Mouse (Mus musculus) heart, embryonic 15.5 days (tissue): ENCODE results near the gene Hpse2. TPM values are rescaled to one million over a fixed set of nuclear protein-coding genes. Genes with fewer than 3 reads are reported as not detected.
A peak's percentile ranks its signal among the peaks of the same experiment; 100 is the strongest.

ENCODE experiments used
- ATAC-seq: fragments of 200-750 bp; cut with Nextera tagmentation; replicated peaks from 2 replicates; pipeline ENCODE4 v1.8.0; 2017; ENCODE audit warnings: low read depth, moderate TSS enrichment; ENCODE audit not compliant: insufficient number of reproducible peaks, insufficient read depth, low FRiP score
- H3K27ac ChIP-seq: fragments of 300-500 bp; sonication (generic); 2 replicates; pipeline ENCODE4 v1.5.1; 2015; ENCODE audit warnings: mild to moderate bottlenecking, inconsistent platforms
- H3K27me3 ChIP-seq: fragments of 300-500 bp; sonication (generic); 2 replicates; pipeline ENCODE4 v1.6.1; 2015; ENCODE audit warnings: inconsistent platforms
- H3K36me3 ChIP-seq: fragments of 300-500 bp; sonication (generic); 2 replicates; pipeline ENCODE4 v1.6.1; 2015; ENCODE audit warnings: mild to moderate bottlenecking, inconsistent platforms
- H3K4me1 ChIP-seq: fragments of 300-500 bp; sonication (generic); replicated peaks from 2 replicates; pipeline ENCODE4 v1.6.1; 2015; ENCODE audit warnings: inconsistent platforms
- H3K4me2 ChIP-seq: fragments of 300-500 bp; sonication (generic); 2 replicates; pipeline ENCODE4 v1.6.1; 2015; ENCODE audit warnings: inconsistent platforms, mild to moderate bottlenecking, moderate library complexity
- H3K4me3 ChIP-seq: fragments of 300-500 bp; sonication (generic); 2 replicates; pipeline ENCODE4 v1.5.1; 2015; ENCODE audit warnings: mild to moderate bottlenecking, inconsistent platforms
- H3K9ac ChIP-seq: fragments of 300-500 bp; sonication (generic); 2 replicates; pipeline ENCODE4 v1.6.1; 2015; ENCODE audit warnings: mild to moderate bottlenecking, inconsistent platforms
- H3K9me3 ChIP-seq: fragments of 300-500 bp; sonication (generic); replicated peaks from 2 replicates; pipeline ENCODE4 v1.6.1; 2016; ENCODE audit warnings: inconsistent platforms
- WGBS: fragments of 180-500 bp; shearing (Covaris S2); methylation state at CpG from one replicate; pipeline ENCODE4 v1.1.7; 2015; ENCODE audit warnings: mixed read lengths; 5-methylcytosine and 5-hydroxymethylcytosine counted together
- polyA plus RNA-seq: library from polyadenylated mRNA; unstranded; fragments of >200 nt; fragmentation: Nextera tagmentation; extraction: Ambion mirVana; gene quantifications from 2 replicates; pipeline ENCODE4 v1.2.1, GENCODE M21; 2015

Hpse2 gene
- polyA plus RNA-seq, 1 experiment from 2014 or later: 0.66 TPM

DNA sequence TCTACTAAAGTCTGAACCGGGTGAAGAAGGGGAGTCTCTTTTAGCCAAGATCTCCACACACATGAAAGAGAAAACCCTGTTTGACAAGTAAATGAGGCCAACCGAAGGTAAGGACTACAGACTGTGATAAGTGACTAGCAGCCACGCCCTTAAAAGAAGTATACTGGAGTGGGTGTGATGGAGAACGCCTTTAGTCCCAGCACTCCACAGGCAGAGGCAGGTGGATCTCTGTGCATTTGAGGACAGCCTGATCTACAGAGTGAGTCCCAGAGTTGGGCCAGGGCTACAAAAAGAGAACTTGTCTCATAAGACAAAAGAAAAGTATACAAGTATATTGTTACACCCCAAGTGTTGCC is 642.3 kb downstream of the Hpse2 start:
- Histone ChIP-seq H3K9ac (no peak overlapping the region), H3K4me2 (no peak overlapping the region), H3K36me3 (no peaks in the 10 kb centered on the region), H3K9me3 (no peaks in the 10 kb centered on the region), H3K4me3 (no peak overlapping the region), H3K4me1 (peaks cover 34% of the 10 kb centered on the region), H3K27ac (no peak overlapping the region), H3K27me3 (no peaks in the 10 kb centered on the region)
- WGBS: 67% methylated on average over 4 of the region's 4 CpGs
- ATAC-seq: no peak

DNA sequence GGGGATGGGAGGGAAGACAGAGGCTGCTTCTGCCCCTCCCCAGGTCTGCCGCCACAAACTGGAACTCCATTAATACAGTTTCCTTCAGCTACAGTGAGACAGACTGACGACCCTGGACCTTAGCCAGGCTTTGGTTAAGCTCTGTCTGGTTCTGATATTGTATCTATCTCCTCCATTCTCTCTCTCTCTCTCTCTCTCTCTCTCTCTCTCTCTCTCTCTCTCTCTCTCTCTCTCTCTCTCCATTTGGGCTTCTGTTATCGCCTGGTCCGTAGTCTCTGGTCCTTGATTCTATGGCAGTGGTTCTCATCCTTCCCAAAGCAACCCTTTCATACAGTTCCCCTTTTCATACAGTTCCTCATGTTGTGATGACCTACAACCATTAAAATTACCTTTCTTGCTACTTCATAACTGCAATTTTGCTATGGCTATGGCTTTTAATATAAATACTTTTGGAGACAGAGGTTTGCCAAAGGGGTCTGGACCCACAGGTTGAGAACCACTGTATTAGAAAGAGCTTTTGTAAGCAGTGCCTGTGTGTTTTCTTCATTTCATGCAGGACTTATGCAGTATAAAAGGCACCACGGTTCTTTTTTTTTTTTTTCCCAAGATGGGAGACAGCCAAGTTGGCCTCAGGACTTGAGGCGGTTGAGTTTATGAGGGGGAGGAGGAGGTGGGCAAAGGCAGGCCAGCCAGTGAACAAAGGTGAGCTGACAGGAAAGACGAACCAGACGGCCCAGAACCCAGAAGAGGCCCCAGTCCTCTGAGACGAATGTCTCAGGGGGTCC is 642.9 kb downstream of the Hpse2 start:
- no peaks in the 10 kb centered on the region for H3K36me3 ChIP-seq
- H3K4me1 ChIP-seq: peaks cover 34% of the 10 kb centered on the region
- no peak overlapping the region for H3K27ac ChIP-seq
- 53% methylated on average over 9 of the region's 9 CpGs for WGBS
- no peak overlapping the region for H3K9ac ChIP-seq
- no peak overlapping the region for H3K4me3 ChIP-seq
- ATAC-seq: no peak
- H3K27me3 ChIP-seq: no peaks in the 10 kb centered on the region
- H3K9me3 ChIP-seq: no peaks in the 10 kb centered on the region
- H3K4me2 ChIP-seq: no peak overlapping the region

DNA sequence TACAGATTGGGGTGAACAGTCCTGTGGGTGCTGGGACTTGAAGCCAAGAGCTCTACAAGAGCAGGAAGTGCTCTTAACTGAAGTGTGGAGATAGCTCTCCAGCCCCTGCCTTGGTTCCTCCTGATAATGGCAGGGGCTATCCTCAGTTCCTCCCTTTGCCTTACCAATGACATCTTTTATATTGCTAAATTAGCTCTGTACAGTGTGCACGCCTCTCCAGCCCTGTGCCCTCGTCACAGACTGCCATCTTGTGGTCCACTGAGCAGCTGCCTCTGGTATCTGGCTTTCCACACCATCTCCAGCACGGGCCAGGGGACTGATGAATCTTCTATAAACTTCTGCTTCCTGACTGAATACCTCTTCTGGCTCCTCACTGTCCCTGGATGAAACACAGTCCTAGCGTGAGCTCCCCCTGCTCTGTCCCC is 644.0 kb downstream of the Hpse2 start:
- Histone ChIP-seq H3K4me2 (no peak overlapping the region), H3K36me3 (no peaks in the 10 kb centered on the region), H3K4me1 (peaks cover 26% of the 10 kb centered on the region), H3K27me3 (no peaks in the 10 kb centered on the region), H3K9me3 (no peaks in the 10 kb centered on the region), H3K4me3 (no peak overlapping the region), H3K27ac (no peak overlapping the region), H3K9ac (no peak overlapping the region)
- peak; percentile 47 for ATAC-seq
- WGBS: 7% methylated on average over 4 of the region's 4 CpGs

DNA sequence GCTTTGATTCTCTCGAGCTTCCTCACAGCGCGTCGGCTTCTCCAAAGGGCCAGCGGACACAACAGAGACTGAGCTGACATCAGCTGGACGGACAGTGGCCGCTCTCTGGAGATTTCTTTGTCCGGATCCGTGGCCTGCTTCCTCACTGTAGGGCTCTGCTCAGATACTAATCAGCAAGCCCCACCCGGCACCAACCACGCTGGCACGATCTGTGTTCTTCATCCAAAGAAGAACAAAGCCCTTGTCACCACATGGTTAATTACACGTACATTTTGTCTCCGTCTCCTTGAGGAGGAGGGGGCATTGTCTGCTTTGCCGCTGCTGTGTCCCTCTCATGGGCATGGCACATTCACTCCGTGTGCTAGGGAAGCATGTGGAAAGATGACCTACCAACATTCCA is 644.9 kb downstream of the Hpse2 start:
- Histone ChIP-seq H3K9ac (no peak overlapping the region), H3K36me3 (no peaks in the 10 kb centered on the region), H3K9me3 (no peaks in the 10 kb centered on the region), H3K4me2 (no peak overlapping the region), H3K27ac (no peak overlapping the region), H3K27me3 (no peaks in the 10 kb centered on the region), H3K4me3 (no peak overlapping the region), H3K4me1 (peaks cover 26% of the 10 kb centered on the region)
- 70% methylated on average over 16 of the region's 16 CpGs for WGBS
- no peak for ATAC-seq

DNA sequence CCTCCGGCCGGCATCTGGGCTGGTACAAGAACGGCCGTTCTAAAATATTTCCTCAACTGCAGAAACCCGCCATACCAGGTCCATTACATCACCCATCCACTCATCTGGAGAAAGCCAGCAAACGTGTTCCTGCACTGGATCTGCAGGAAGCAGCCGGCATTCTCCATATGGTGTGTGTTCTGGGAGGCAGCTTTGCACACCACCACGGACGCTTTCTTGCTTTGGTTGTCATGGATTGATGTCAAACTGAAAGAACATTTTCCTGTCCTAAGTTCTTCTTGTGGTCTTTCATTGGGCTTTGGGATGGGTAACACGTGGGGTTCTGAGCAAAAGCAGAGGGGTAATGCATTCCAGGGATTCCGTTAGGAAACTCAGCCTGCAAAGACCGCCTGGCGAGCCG is 646.3 kb downstream of the Hpse2 start:
- Histone ChIP-seq H3K27ac (no peak overlapping the region), H3K4me3 (no peak overlapping the region), H3K9me3 (no peaks in the 10 kb centered on the region), H3K4me1 (peaks cover 26% of the 10 kb centered on the region), H3K36me3 (no peaks in the 10 kb centered on the region), H3K4me2 (peak overlapping the region; percentile 19; the same call in 1 of the 2 replicates), H3K27me3 (no peaks in the 10 kb centered on the region), H3K9ac (no peak overlapping the region)
- ATAC-seq: no peak
- 32% methylated on average over 14 of the region's 14 CpGs for WGBS

DNA sequence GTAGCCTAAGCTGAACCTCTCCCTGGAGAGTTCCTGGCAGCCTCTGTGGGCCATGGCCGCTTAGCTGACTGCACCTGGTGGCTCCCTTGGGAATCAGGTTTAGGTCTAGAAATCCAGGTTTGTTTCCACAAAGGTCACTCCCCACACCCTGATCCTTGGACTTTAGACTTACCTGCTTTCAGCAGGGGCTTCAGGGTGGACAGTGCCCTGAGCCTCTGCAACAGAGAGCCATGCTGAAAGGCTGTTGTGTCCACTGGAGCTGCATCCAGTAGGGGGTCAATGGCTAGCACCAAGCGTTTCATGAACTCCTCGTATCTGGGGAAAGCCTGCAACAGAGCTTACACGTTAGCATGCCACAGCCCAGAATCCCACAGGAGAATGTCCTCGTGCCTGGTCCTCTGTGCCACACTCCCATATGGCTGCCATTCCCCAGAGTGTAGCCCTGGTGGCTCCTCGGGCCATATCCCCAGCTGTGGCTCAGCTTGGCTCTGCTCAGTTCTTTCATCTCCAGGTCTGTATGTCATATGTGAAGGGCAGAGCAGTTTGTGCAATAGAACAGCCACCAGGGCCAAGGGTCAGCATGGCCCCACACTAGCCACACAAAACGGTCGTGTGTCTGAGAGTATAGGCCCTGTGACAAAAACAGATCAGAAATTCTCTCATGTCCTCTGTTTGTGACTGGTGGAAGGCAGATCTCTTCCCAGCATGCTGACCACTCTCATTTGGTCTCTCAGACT is 647.8 kb downstream of the Hpse2 start:
- Histone ChIP-seq H3K4me2 (no peak overlapping the region), H3K4me1 (peaks cover 26% of the 10 kb centered on the region), H3K4me3 (no peak overlapping the region), H3K27ac (no peak overlapping the region), H3K9ac (no peak overlapping the region), H3K36me3 (no peaks in the 10 kb centered on the region), H3K9me3 (no peaks in the 10 kb centered on the region), H3K27me3 (no peaks in the 10 kb centered on the region)
- no peak for ATAC-seq
- WGBS: 85% methylated on average over 8 of the region's 8 CpGs

DNA sequence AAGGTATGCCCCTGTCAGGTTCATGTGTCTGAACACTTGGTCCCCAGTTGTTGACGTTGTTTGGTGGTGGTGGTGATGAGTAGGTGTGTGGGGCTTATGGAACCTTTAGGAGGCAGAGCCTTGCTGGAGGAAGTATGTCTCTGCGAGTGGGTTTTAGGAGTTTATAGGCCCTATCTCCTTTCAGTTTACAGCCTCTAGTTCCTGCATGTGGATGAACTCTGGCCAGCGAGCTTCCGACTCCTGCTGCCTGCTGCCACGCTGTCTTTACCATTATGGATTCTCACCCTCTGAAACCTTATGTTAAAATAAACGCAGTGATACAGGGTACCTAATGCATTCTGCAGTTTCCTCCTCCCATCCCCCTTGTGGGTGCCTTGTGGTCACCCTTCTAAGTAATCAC is 648.4 kb downstream of the Hpse2 start:
- H3K4me1 ChIP-seq: peaks cover 26% of the 10 kb centered on the region
- H3K9ac ChIP-seq: no peak overlapping the region
- H3K27me3 ChIP-seq: no peaks in the 10 kb centered on the region
- no peak overlapping the region for H3K4me2 ChIP-seq
- no peaks in the 10 kb centered on the region for H3K9me3 ChIP-seq
- H3K4me3 ChIP-seq: no peak overlapping the region
- no peaks in the 10 kb centered on the region for H3K36me3 ChIP-seq
- no peak for ATAC-seq
- H3K27ac ChIP-seq: no peak overlapping the region
- 84% methylated on average over 6 of the region's 6 CpGs for WGBS

DNA sequence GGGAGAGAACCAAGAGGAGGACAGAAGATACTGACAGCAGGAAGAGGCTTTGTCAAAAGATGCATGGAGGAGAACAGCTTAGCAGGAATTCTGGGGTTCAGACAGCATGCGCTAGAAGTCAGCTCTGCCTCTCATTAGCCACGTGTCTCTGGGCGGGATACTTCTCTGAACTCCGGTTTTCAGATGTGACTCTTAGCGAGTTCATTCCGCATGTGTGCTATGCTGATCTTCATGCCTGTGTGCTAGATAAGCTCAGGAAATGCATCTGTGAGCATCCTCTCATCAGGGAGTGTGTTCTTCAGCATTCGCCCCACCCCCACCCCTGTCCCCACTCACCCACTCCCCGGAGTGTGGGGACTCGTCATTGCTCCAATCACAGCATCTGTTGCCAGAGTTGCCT is 650.4 kb downstream of the Hpse2 start:
- Histone ChIP-seq H3K27me3 (no peaks in the 10 kb centered on the region), H3K27ac (no peak overlapping the region), H3K9ac (no peak overlapping the region), H3K4me2 (no peak overlapping the region), H3K36me3 (no peaks in the 10 kb centered on the region), H3K4me1 (peaks cover 17% of the 10 kb centered on the region), H3K4me3 (no peak overlapping the region), H3K9me3 (no peaks in the 10 kb centered on the region)
- WGBS: 54% methylated on average over 9 of the region's 9 CpGs
- no peak for ATAC-seq

Other genes starting within 250 kb of the Hpse2 start
- gene Cnnm1, start 52.1 kb upstream of the Hpse2 start, polyA plus RNA-seq: 0.04 and 0.05 TPM in 2 replicates
- 189 and 233 TPM in 2 replicates for gene Got1, start 136.2 kb upstream of the Hpse2 start, polyA plus RNA-seq
- gene Nkx2-3, start 224.0 kb upstream of the Hpse2 start, polyA plus RNA-seq: 0.16 TPM in 1 of 2 replicates, not detected in the other